Mouse (Mus musculus) liver, adult (tissue): ENCODE measurements around the gene Adam19.

ENCODE experiments used
- GATA4 ChIP-seq: IDR thresholded peaks from 2 replicates; pipeline ENCODE4 v1.6.1; 2014; ENCODE audit warnings: mild to moderate bottlenecking, low read length; ENCODE audit not compliant: insufficient replicate concordance

The Adam19 gene

GRCm38 (mm10) chr11:46126827-46127410, 71.1 kb downstream of the Adam19 start:
- TF ChIP-seq GATA4 = no peak

DNA sequence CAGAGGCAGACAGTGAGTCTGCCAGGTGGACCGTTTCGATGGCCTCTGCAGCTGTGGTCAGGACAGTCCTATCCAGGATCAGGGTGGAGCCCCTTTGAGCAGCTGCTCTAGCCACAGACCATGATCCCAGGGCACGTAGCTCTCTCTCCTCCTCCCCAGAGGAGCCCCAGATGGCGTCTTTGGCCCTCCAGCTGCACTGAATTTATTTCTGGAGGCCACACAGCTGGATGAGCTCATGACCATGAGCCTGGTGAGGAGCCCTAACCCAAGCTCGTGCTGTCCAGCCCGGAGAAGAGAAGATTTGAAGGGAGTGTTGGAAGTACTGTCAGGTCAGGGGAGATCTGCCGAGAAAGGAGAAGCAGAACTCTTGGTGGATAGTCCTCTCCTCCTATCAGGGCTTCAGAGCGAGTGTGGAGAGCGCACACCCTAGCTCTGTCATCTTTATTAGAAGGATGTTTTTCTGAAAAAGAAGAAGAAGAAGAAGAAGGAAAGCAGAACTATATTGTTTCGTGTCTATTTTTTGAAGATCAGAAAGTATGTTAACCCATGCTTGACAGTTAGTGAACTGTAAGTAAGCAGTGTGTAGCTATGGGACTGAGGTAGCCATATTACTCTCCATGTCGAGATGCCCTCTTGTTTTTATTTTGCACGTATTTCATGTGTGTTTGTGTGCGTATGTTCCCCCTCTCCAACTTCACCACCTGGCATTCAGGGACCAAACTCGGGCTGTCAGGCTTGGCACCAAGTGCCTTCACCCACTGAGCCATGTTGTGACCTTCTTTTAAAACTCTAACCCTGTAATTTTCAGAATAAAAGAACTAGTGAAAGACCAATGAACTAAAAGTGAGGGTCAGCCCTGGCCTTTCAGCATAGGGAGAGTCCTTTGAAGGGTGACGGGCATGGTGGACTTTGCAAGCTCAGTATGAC, 72.1 kb downstream of the Adam19 start:
- TF ChIP-seq GATA4 = no peak

DNA sequence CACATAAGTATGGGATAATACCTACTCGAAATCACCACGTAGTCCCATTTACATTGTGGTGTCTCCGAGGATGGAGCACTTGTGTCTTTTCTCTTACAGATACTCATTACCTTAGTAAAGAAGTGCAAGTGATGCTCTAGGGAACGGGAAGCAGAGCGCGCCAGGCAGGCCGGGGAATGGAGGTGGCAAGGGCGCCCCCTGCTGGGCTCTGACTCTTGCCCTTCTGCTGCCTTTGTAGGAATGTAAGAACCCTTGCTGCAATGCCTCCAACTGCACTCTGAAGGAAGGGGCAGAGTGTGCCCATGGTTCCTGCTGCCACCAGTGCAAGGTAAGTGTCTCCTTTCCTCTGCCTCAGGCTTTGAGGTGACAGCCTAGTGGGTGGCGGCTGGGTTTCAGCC, 72.8 kb downstream of the Adam19 start:
- no peak for TF ChIP-seq GATA4

DNA sequence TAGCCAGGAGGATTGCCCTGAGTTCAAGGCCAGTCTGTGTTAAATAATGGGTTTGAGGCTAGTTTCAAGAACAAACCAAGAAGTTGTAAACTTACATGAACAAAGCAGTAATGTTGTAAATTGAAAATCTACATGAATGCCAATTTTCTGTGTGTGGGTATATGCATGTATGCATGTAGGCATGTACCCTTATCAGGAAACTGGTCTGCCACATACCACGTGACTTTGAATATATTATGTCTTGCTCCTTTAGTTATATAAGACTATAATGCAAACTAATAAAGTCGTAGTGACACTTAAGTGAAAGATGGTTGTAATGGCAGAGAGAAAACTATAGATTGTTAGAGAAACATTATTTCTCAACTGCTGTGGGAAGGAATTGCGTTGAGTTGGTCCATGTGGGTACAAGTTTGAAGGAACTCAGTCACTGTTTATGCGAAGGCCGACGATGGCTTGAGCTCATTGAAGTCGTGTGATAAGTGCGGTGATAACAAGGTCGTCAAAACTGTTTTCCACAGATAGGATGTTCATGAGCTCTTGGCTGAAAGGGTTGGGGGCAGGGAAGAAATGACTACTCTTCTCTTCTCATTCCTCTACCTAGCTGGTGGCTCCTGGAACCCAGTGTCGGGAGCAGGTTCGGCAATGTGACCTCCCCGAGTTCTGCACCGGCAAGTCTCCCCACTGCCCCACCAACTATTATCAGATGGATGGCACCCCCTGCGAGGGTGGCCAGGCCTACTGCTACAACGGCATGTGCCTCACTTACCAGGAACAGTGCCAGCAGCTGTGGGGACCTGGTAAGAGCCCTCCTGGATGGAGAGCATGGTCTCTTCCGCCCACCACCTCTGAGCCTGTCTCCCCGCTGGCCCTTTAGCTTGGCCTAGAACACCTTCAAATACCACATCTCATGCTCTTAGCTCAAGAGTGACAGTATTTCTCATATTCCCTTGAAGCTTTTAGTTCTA, 75.5 kb downstream of the Adam19 start:
- TF ChIP-seq GATA4 = no peak

- no peak for TF ChIP-seq GATA4
These were observed 79.1 kb downstream of the Adam19 start for GRCm38 (mm10) chr11:46134899-46135298.

- no peak for TF ChIP-seq GATA4
These were observed 87.5 kb downstream of the Adam19 start for GRCm38 (mm10) chr11:46143342-46143741.

DNA sequence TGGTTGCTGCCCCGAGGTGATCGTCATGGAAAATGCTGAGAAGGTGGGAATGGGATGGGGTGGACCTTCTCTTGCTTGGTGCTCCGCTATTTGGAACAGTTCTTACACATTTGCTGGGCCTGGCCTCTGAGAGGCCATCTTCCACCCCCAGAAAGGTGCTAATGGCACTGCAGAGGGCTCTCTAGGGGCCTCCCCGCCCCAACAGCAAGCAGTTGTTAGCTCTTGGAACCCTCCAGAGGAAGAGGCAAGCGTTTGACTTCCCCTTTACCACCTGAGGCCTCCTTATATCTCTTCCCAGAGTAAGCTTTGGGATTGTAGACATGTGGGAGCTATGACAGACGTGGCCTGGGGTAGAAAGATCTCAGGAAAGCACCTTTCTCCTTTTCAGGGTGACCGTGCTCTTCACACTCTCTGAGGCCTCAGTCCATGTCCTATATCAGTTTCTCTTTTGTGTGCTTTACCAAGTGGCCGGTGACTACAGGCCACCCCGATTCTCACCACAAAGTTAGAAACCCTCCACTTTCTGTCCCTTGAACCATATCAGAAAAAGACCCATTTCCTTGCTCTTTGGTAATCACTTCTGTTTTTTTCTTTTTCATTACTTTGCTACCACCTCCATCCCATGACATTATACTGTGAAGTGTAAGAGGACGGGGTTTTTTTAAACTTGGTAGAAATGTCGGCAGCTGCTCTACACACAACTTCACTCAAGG, 89.5 kb downstream of the Adam19 start:
- TF ChIP-seq GATA4 = no peak

DNA sequence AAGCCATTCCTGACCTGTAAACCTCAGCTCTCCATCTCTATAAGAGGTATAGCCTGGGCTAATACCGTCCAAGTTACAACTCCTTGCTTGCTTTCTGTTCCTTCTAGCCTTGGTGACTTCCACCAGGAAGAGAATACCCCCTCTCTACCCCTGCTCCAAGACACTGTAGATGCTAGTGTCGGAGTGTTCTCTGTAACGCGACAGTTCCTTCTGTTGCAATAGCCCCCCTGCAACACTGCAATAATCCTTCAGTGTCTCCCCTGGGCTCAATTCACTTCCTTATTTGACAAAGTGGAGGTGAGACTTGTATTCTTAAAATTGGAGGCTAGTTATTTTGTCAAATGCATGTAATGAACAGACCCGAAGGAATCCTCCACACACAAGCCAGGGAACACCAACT, 90.8 kb downstream of the Adam19 start:
- no peak for TF ChIP-seq GATA4

- TF ChIP-seq GATA4 = no peak
These were observed 101.2 kb downstream of the Adam19 start for GRCm38 (mm10) chr11:46156945-46157344.

DNA sequence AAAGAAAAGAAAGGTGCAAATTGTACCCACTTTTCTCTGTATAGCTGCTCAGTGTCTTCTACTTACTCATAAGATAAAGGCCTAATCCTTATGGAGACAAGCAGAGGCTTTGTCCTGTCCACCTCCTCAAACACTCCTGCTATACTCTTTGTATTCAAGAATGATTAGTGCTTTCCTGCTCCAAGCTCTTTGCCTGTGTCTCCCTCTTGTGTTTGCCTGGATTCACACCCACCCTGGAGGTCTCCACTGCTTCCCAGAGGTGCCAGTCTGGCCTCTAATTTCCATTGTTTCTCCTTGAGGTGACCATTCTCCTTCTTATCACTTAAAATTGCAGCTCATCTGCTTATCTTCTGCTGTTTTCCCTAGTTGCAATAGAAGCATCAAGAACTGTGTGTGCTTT, 101.7 kb downstream of the Adam19 start:
- TF ChIP-seq GATA4 = no peak

GRCm38 (mm10) chr11:46165866-46166585, 110.2 kb downstream of the Adam19 start, which contains the start of gene Nipal4:
Gene Nipal4, minus strand, starts transcription at chr11:46166508.
- TF ChIP-seq GATA4 = no peak

DNA sequence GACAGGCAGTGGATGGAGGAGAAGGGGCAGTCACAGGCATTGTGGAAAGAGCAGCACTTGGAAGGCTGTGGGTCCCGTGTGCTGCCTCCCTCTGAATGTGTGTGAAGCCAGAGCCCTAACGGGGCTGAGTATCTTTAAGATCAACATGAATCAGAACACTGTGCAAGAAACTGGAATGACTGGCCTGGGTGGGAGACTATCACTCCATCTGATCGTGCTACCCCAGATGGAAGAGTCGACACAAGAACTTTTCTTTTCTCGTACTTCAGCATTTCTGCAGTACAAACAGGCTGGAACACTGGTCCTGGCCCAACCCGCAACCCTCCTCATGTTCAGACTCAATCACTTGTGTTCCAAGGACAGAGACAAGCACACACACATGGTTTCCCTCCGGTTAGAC, 112.7 kb downstream of the Adam19 start:
- TF ChIP-seq GATA4 = no peak

GRCm38 (mm10) chr11:46169908-46170307, 114.1 kb downstream of the Adam19 start:
- no peak for TF ChIP-seq GATA4

- TF ChIP-seq GATA4 = no peak
These were observed 116.3 kb downstream of the Adam19 start for GRCm38 (mm10) chr11:46172128-46172527.
